Comparison of ENCODE assay signal across 3 mouse cellular contexts in genomic region chr17:75537050-75537445, GRCm38 (mm10).
"Had no signal": no experiment of that assay in that cellular context is flagged by ENCODE, and none has a peak within 500 bp of the region (broad histone marks: within the 10 kb centered on the region; RNA-seq: fewer than 3 reads in every experiment).

No protein-coding gene starts in this region.

- DNase-seq: thymus, adult 18-20 months; thymus, postnatal 14 days; thymus, postnatal 36 days had no signal
